Mouse (Mus musculus): ENCODE measurements at regions not wholly inside any gene's neighbourhood (a gene's known extent, or its start where the extent isn't known, plus 50 kb on each side); places are given as distances from the start of the nearest gene placed in this dataset.

- H3K4me1 ChIP-seq (ENCODE audit: control insufficient read depth, insufficient read depth, low read length), result peaks cover 40% of the 10 kb centered on the region
- ATAC-seq (replicated peaks; ENCODE audit: extremely low read depth, insufficient read depth, low FRiP score), result no peak
- H3K9ac ChIP-seq (ENCODE audit: low read length), result no peak overlapping the region
- no peaks in the 10 kb centered on the region for H3K9me3 ChIP-seq (replicated peaks; ENCODE audit: control insufficient read depth, low read length)
- no peak overlapping the region for H3K4me3 ChIP-seq (ENCODE audit: low read length)
- H3K27ac ChIP-seq (ENCODE audit: low read length), result no peak overlapping the region
- H3K27me3 ChIP-seq (ENCODE audit: control insufficient read depth, insufficient read depth, low read length), result no peaks in the 10 kb centered on the region
- no peaks in the 10 kb centered on the region for H3K36me3 ChIP-seq (ENCODE audit: control insufficient read depth, insufficient read depth)
- no peak overlapping the region for H3K4me2 ChIP-seq (ENCODE audit: low read depth, low read length)
- 91% methylated on average over 7 of the region's 7 CpGs for WGBS
These were observed 112.9 kb downstream of the Zfp36l1 start for GRCm38 (mm10) chr12:79999868-80000370.

- no peaks in the 10 kb centered on the region for H3K27me3 ChIP-seq (ENCODE audit: control insufficient read depth, insufficient read depth, low read length)
- peaks cover 40% of the 10 kb centered on the region for H3K4me1 ChIP-seq (ENCODE audit: control insufficient read depth, insufficient read depth, low read length)
- H3K27ac ChIP-seq (ENCODE audit: low read length), result peak overlapping the region; percentile 70
- no peak overlapping the region for H3K4me2 ChIP-seq (ENCODE audit: low read depth, low read length)
- H3K36me3 ChIP-seq (ENCODE audit: control insufficient read depth, insufficient read depth), result no peaks in the 10 kb centered on the region
- H3K9ac ChIP-seq (ENCODE audit: low read length), result no peak overlapping the region
- no peak overlapping the region for H3K4me3 ChIP-seq (ENCODE audit: low read length)
- no peaks in the 10 kb centered on the region for H3K9me3 ChIP-seq (replicated peaks; ENCODE audit: control insufficient read depth, low read length)
- no peak for ATAC-seq (replicated peaks; ENCODE audit: extremely low read depth, insufficient read depth, low FRiP score)
- WGBS, result 38% methylated on average over 5 of the region's 5 CpGs
These were observed 114.0 kb downstream of the Zfp36l1 start for GRCm38 (mm10) chr12:79998788-79999187.

GRCm38 (mm10) chr12:79998339-79998738 lies 114.5 kb downstream of the Zfp36l1 start:
- no peak for ATAC-seq (replicated peaks; ENCODE audit: extremely low read depth, insufficient read depth, low FRiP score)
- no peaks in the 10 kb centered on the region for H3K9me3 ChIP-seq (replicated peaks; ENCODE audit: control insufficient read depth, low read length)
- H3K4me2 ChIP-seq (ENCODE audit: low read depth, low read length), result no peak overlapping the region
- no peak overlapping the region for H3K9ac ChIP-seq (ENCODE audit: low read length)
- peak overlapping the region; percentile 70; the same call in 1 of the 2 replicates for H3K27ac ChIP-seq (ENCODE audit: low read length)
- H3K36me3 ChIP-seq (ENCODE audit: control insufficient read depth, insufficient read depth), result no peaks in the 10 kb centered on the region
- H3K4me1 ChIP-seq (ENCODE audit: control insufficient read depth, insufficient read depth, low read length), result peaks cover 42% of the 10 kb centered on the region
- H3K4me3 ChIP-seq (ENCODE audit: low read length), result no peak overlapping the region
- WGBS, result 35% methylated on average over 2 of the region's 2 CpGs
- H3K27me3 ChIP-seq (ENCODE audit: control insufficient read depth, insufficient read depth, low read length), result no peaks in the 10 kb centered on the region

- H3K4me1 ChIP-seq (ENCODE audit: control insufficient read depth, insufficient read depth, low read length), result peaks cover 41% of the 10 kb centered on the region
- ATAC-seq (replicated peaks; ENCODE audit: extremely low read depth, insufficient read depth, low FRiP score), result no peak
- no peaks in the 10 kb centered on the region for H3K9me3 ChIP-seq (replicated peaks; ENCODE audit: control insufficient read depth, low read length)
- H3K27ac ChIP-seq (ENCODE audit: low read length), result no peak overlapping the region
- H3K9ac ChIP-seq (ENCODE audit: low read length), result no peak overlapping the region
- no peak overlapping the region for H3K4me2 ChIP-seq (ENCODE audit: low read depth, low read length)
- WGBS, result 72% methylated on average over 4 of the region's 4 CpGs
- H3K4me3 ChIP-seq (ENCODE audit: low read length), result no peak overlapping the region
- no peaks in the 10 kb centered on the region for H3K36me3 ChIP-seq (ENCODE audit: control insufficient read depth, insufficient read depth)
- no peaks in the 10 kb centered on the region for H3K27me3 ChIP-seq (ENCODE audit: control insufficient read depth, insufficient read depth, low read length)
These were observed 115.6 kb downstream of the Zfp36l1 start for GRCm38 (mm10) chr12:79997201-79997600.

- Histone ChIP-seq H3K9ac (ENCODE audit: low read length) (no peak overlapping the region), H3K9me3 (replicated peaks; ENCODE audit: control insufficient read depth, low read length) (no peaks in the 10 kb centered on the region), H3K27ac (ENCODE audit: low read length) (no peak overlapping the region), H3K36me3 (ENCODE audit: control insufficient read depth, insufficient read depth) (no peaks in the 10 kb centered on the region), H3K4me3 (ENCODE audit: low read length) (no peak overlapping the region), H3K27me3 (ENCODE audit: control insufficient read depth, insufficient read depth, low read length) (no peaks in the 10 kb centered on the region), H3K4me2 (ENCODE audit: low read depth, low read length) (no peak overlapping the region), H3K4me1 (ENCODE audit: control insufficient read depth, insufficient read depth, low read length) (peaks cover 36% of the 10 kb centered on the region)
- ATAC-seq (replicated peaks; ENCODE audit: extremely low read depth, insufficient read depth, low FRiP score), result no peak
- WGBS, result 83% methylated on average over 4 of the region's 4 CpGs
These were observed 117.2 kb downstream of the Zfp36l1 start for GRCm38 (mm10) chr12:79995521-79996094.

- Histone ChIP-seq H3K9me3 (replicated peaks; ENCODE audit: control insufficient read depth, low read length) (no peaks in the 10 kb centered on the region), H3K9ac (ENCODE audit: low read length) (peak overlapping the region; percentile 35), H3K4me1 (ENCODE audit: control insufficient read depth, insufficient read depth, low read length) (peaks cover 48% of the 10 kb centered on the region), H3K4me3 (ENCODE audit: low read length) (no peak overlapping the region), H3K27ac (ENCODE audit: low read length) (peak overlapping the region; percentile 77), H3K36me3 (ENCODE audit: control insufficient read depth, insufficient read depth) (no peaks in the 10 kb centered on the region), H3K27me3 (ENCODE audit: control insufficient read depth, insufficient read depth, low read length) (no peaks in the 10 kb centered on the region), H3K4me2 (ENCODE audit: low read depth, low read length) (no peak overlapping the region)
- 33% methylated on average over 5 of the region's 5 CpGs for WGBS
- peak; percentile 72 for ATAC-seq (replicated peaks; ENCODE audit: extremely low read depth, insufficient read depth, low FRiP score)
These were observed 118.8 kb downstream of the Zfp36l1 start for GRCm38 (mm10) chr12:79993821-79994571.

GRCm38 (mm10) chr12:79991279-79991678 lies 121.5 kb downstream of the Zfp36l1 start:
- 74% methylated on average over 5 of the region's 5 CpGs for WGBS
- H3K27ac ChIP-seq (ENCODE audit: low read length), result no peak overlapping the region
- H3K36me3 ChIP-seq (ENCODE audit: control insufficient read depth, insufficient read depth), result no peaks in the 10 kb centered on the region
- ATAC-seq (replicated peaks; ENCODE audit: extremely low read depth, insufficient read depth, low FRiP score), result no peak
- H3K27me3 ChIP-seq (ENCODE audit: control insufficient read depth, insufficient read depth, low read length), result no peaks in the 10 kb centered on the region
- H3K9ac ChIP-seq (ENCODE audit: low read length), result no peak overlapping the region
- H3K4me3 ChIP-seq (ENCODE audit: low read length), result no peak overlapping the region
- H3K4me2 ChIP-seq (ENCODE audit: low read depth, low read length), result no peak overlapping the region
- peaks cover 53% of the 10 kb centered on the region for H3K4me1 ChIP-seq (ENCODE audit: control insufficient read depth, insufficient read depth, low read length)
- no peaks in the 10 kb centered on the region for H3K9me3 ChIP-seq (replicated peaks; ENCODE audit: control insufficient read depth, low read length)

GRCm38 (mm10) chr12:79990751-79991150 lies 122.1 kb downstream of the Zfp36l1 start:
- Histone ChIP-seq H3K36me3 (ENCODE audit: control insufficient read depth, insufficient read depth) (no peaks in the 10 kb centered on the region), H3K27me3 (ENCODE audit: control insufficient read depth, insufficient read depth, low read length) (no peaks in the 10 kb centered on the region), H3K4me1 (ENCODE audit: control insufficient read depth, insufficient read depth, low read length) (peaks cover 59% of the 10 kb centered on the region), H3K4me2 (ENCODE audit: low read depth, low read length) (no peak overlapping the region), H3K4me3 (ENCODE audit: low read length) (no peak overlapping the region), H3K27ac (ENCODE audit: low read length) (peak overlapping the region; percentile 38; the same call in 1 of the 2 replicates), H3K9me3 (replicated peaks; ENCODE audit: control insufficient read depth, low read length) (no peaks in the 10 kb centered on the region), H3K9ac (ENCODE audit: low read length) (0 out of 2 replicates have a peak overlapping the region, but pooled peaks have one; percentile 24)
- no peak for ATAC-seq (replicated peaks; ENCODE audit: extremely low read depth, insufficient read depth, low FRiP score)
- 77% methylated on average over 4 of the region's 4 CpGs for WGBS

GRCm38 (mm10) chr12:79989582-79990110 lies 123.2 kb downstream of the Zfp36l1 start:
- ATAC-seq (replicated peaks; ENCODE audit: extremely low read depth, insufficient read depth, low FRiP score), result no peak
- Histone ChIP-seq H3K27ac (ENCODE audit: low read length) (peak overlapping the region; percentile 85; the same call in 1 of the 2 replicates), H3K9ac (ENCODE audit: low read length) (no peak overlapping the region), H3K36me3 (ENCODE audit: control insufficient read depth, insufficient read depth) (no peaks in the 10 kb centered on the region), H3K27me3 (ENCODE audit: control insufficient read depth, insufficient read depth, low read length) (no peaks in the 10 kb centered on the region), H3K4me3 (ENCODE audit: low read length) (no peak overlapping the region), H3K9me3 (replicated peaks; ENCODE audit: control insufficient read depth, low read length) (no peaks in the 10 kb centered on the region), H3K4me2 (ENCODE audit: low read depth, low read length) (no peak overlapping the region), H3K4me1 (ENCODE audit: control insufficient read depth, insufficient read depth, low read length) (peaks cover 65% of the 10 kb centered on the region)
- WGBS, result 52% methylated on average over 9 of the region's 9 CpGs
